Mouse (Mus musculus): ENCODE results near the gene Wwc1. TPM values are rescaled to one million over a fixed set of nuclear protein-coding genes. Genes with fewer than 3 reads are reported as not detected.
"Not testable (repeated sequence)": the region's sequence is repeated elsewhere in the genome, so short reads cannot be mapped to it uniquely, and the experiment has no call there.

Gene Wwc1
- polyA plus RNA-seq, 1 experiment from 2014 or later = 2.9 TPM

- Histone ChIP-seq H3K9me3 (replicated peaks; ENCODE audit: control insufficient read depth, low read length) (no peaks in the 10 kb centered on the region), H3K9ac (ENCODE audit: low read depth, low read length) (no peak overlapping the region), H3K27me3 (ENCODE audit: control insufficient read depth, insufficient read depth, low read length) (no peaks in the 10 kb centered on the region), H3K4me2 (no peak overlapping the region), H3K4me1 (ENCODE audit: control insufficient read depth, insufficient read depth, low read length) (no peaks in the 10 kb centered on the region; the same call in 1 of the 2 replicates), H3K27ac (ENCODE audit: low read depth, low read length) (no peak overlapping the region), H3K36me3 (ENCODE audit: control insufficient read depth, insufficient read depth, low read length) (no peaks in the 10 kb centered on the region), H3K4me3 (ENCODE audit: low read depth, low read length) (no peak overlapping the region)
- WGBS (ENCODE audit: insufficient replicate concordance) = 87% methylated on average over 4 of the region's 4 CpGs
- no peak for ATAC-seq (replicated peaks; ENCODE audit: insufficient number of reproducible peaks, low FRiP score, low TSS enrichment)
Observed at GRCm38 (mm10) chr11:35853651-35854050, 126.7 kb downstream of the Wwc1 start.

- Histone ChIP-seq H3K9ac (ENCODE audit: low read depth, low read length) (no peak overlapping the region), H3K27me3 (ENCODE audit: control insufficient read depth, insufficient read depth, low read length) (no peaks in the 10 kb centered on the region), H3K4me2 (no peak overlapping the region), H3K4me1 (ENCODE audit: control insufficient read depth, insufficient read depth, low read length) (no peaks in the 10 kb centered on the region; the same call in 1 of the 2 replicates), H3K4me3 (ENCODE audit: low read depth, low read length) (no peak overlapping the region), H3K36me3 (ENCODE audit: control insufficient read depth, insufficient read depth, low read length) (no peaks in the 10 kb centered on the region), H3K9me3 (replicated peaks; ENCODE audit: control insufficient read depth, low read length) (no peaks in the 10 kb centered on the region), H3K27ac (ENCODE audit: low read depth, low read length) (no peak overlapping the region)
- no peak for ATAC-seq (replicated peaks; ENCODE audit: insufficient number of reproducible peaks, low FRiP score, low TSS enrichment)
- WGBS (ENCODE audit: insufficient replicate concordance) = 57% methylated on average over 4 of the region's 4 CpGs
Observed at GRCm38 (mm10) chr11:35852731-35853130, 127.6 kb downstream of the Wwc1 start.

- Histone ChIP-seq H3K4me1 (ENCODE audit: control insufficient read depth, insufficient read depth, low read length) (no peaks in the 10 kb centered on the region), H3K9me3 (replicated peaks; ENCODE audit: control insufficient read depth, low read length) (no peaks in the 10 kb centered on the region), H3K4me3 (ENCODE audit: low read depth, low read length) (no peak overlapping the region), H3K27ac (ENCODE audit: low read depth, low read length) (no peak overlapping the region), H3K27me3 (ENCODE audit: control insufficient read depth, insufficient read depth, low read length) (no peaks in the 10 kb centered on the region), H3K9ac (ENCODE audit: low read depth, low read length) (no peak overlapping the region), H3K36me3 (ENCODE audit: control insufficient read depth, insufficient read depth, low read length) (no peaks in the 10 kb centered on the region), H3K4me2 (no peak overlapping the region)
- WGBS (ENCODE audit: insufficient replicate concordance) = 87% methylated on average over 9 of the region's 9 CpGs
- ATAC-seq (replicated peaks; ENCODE audit: insufficient number of reproducible peaks, low FRiP score, low TSS enrichment) = no peak
Observed at GRCm38 (mm10) chr11:35844299-35844698, 136.0 kb downstream of the Wwc1 start.

GRCm38 (mm10) chr11:35842560-35842959, 137.8 kb downstream of the Wwc1 start:
- H3K9ac ChIP-seq (ENCODE audit: low read depth, low read length); H3K4me2 ChIP-seq; H3K27ac ChIP-seq (ENCODE audit: low read depth, low read length); ATAC-seq (replicated peaks; ENCODE audit: insufficient number of reproducible peaks, low FRiP score, low TSS enrichment); H3K36me3 ChIP-seq (ENCODE audit: control insufficient read depth, insufficient read depth, low read length); H3K27me3 ChIP-seq (ENCODE audit: control insufficient read depth, insufficient read depth, low read length); H3K4me1 ChIP-seq (ENCODE audit: control insufficient read depth, insufficient read depth, low read length); H3K9me3 ChIP-seq (replicated peaks; ENCODE audit: control insufficient read depth, low read length); H3K4me3 ChIP-seq (ENCODE audit: low read depth, low read length): not testable (repeated sequence)
- WGBS (ENCODE audit: insufficient replicate concordance) = 72% methylated on average over 4 of the region's 4 CpGs

GRCm38 (mm10) chr11:35841738-35842325, 138.5 kb downstream of the Wwc1 start:
- no peaks in the 10 kb centered on the region for H3K9me3 ChIP-seq (replicated peaks; ENCODE audit: control insufficient read depth, low read length)
- H3K9ac ChIP-seq (ENCODE audit: low read depth, low read length) = no peak overlapping the region
- ATAC-seq (replicated peaks; ENCODE audit: insufficient number of reproducible peaks, low FRiP score, low TSS enrichment) = no peak
- 87% methylated on average over 21 of the region's 21 CpGs for WGBS (ENCODE audit: insufficient replicate concordance)
- H3K4me3 ChIP-seq (ENCODE audit: low read depth, low read length) = no peak overlapping the region
- H3K27ac ChIP-seq (ENCODE audit: low read depth, low read length) = no peak overlapping the region
- no peaks in the 10 kb centered on the region for H3K27me3 ChIP-seq (ENCODE audit: control insufficient read depth, insufficient read depth, low read length)
- no peak overlapping the region for H3K4me2 ChIP-seq
- no peaks in the 10 kb centered on the region for H3K36me3 ChIP-seq (ENCODE audit: control insufficient read depth, insufficient read depth, low read length)
- peaks cover 4% of the 10 kb centered on the region; the same call in 1 of the 2 replicates for H3K4me1 ChIP-seq (ENCODE audit: control insufficient read depth, insufficient read depth, low read length)

- not testable (repeated sequence) for H3K4me1 ChIP-seq (ENCODE audit: control insufficient read depth, insufficient read depth, low read length); H3K9me3 ChIP-seq (replicated peaks; ENCODE audit: control insufficient read depth, low read length); H3K4me3 ChIP-seq (ENCODE audit: low read depth, low read length); H3K27me3 ChIP-seq (ENCODE audit: control insufficient read depth, insufficient read depth, low read length); H3K4me2 ChIP-seq; H3K36me3 ChIP-seq (ENCODE audit: control insufficient read depth, insufficient read depth, low read length); H3K27ac ChIP-seq (ENCODE audit: low read depth, low read length); H3K9ac ChIP-seq (ENCODE audit: low read depth, low read length); ATAC-seq (replicated peaks; ENCODE audit: insufficient number of reproducible peaks, low FRiP score, low TSS enrichment)
- WGBS (ENCODE audit: insufficient replicate concordance) = 85% methylated on average over 4 of the region's 4 CpGs
Observed at GRCm38 (mm10) chr11:35840806-35841205, 139.5 kb downstream of the Wwc1 start.

- no peak for ATAC-seq (replicated peaks; ENCODE audit: insufficient number of reproducible peaks, low FRiP score, low TSS enrichment)
- H3K4me2 ChIP-seq = no peak overlapping the region
Observed at GRCm38 (mm10) chr11:35840282-35840681, 140.0 kb downstream of the Wwc1 start.

GRCm38 (mm10) chr11:35838345-35839338, 141.7 kb downstream of the Wwc1 start:
- peak; percentile 88 for ATAC-seq (replicated peaks; ENCODE audit: insufficient number of reproducible peaks, low FRiP score, low TSS enrichment)
- H3K4me2 ChIP-seq = peak overlapping the region; percentile 66
- WGBS (ENCODE audit: insufficient replicate concordance) = 31% methylated on average over 28 of the region's 28 CpGs
- H3K4me1 ChIP-seq (ENCODE audit: control insufficient read depth, insufficient read depth, low read length) = peaks cover 5% of the 10 kb centered on the region
- peak overlapping the region; percentile 62; the same call in 1 of the 2 replicates for H3K9ac ChIP-seq (ENCODE audit: low read depth, low read length)
- no peaks in the 10 kb centered on the region for H3K27me3 ChIP-seq (ENCODE audit: control insufficient read depth, insufficient read depth, low read length)
- no peaks in the 10 kb centered on the region for H3K36me3 ChIP-seq (ENCODE audit: control insufficient read depth, insufficient read depth, low read length)
- peak overlapping the region; percentile 32 for H3K4me3 ChIP-seq (ENCODE audit: low read depth, low read length)
- no peak overlapping the region for H3K27ac ChIP-seq (ENCODE audit: low read depth, low read length)
- H3K9me3 ChIP-seq (replicated peaks; ENCODE audit: control insufficient read depth, low read length) = no peaks in the 10 kb centered on the region

More at GRCm38 (mm10) chr11:35840282-35840681, 140.0 kb downstream of the Wwc1 start:
- H3K9ac ChIP-seq (ENCODE audit: low read depth, low read length) = no peak overlapping the region
- H3K27ac ChIP-seq (ENCODE audit: low read depth, low read length) = no peak overlapping the region
- H3K4me3 ChIP-seq (ENCODE audit: low read depth, low read length) = no peak overlapping the region
- H3K27me3 ChIP-seq (ENCODE audit: control insufficient read depth, insufficient read depth, low read length) = no peaks in the 10 kb centered on the region
- no peaks in the 10 kb centered on the region for H3K9me3 ChIP-seq (replicated peaks; ENCODE audit: control insufficient read depth, low read length)
- no peaks in the 10 kb centered on the region for H3K36me3 ChIP-seq (ENCODE audit: control insufficient read depth, insufficient read depth, low read length)
- peaks cover 4% of the 10 kb centered on the region; the same call in 1 of the 2 replicates for H3K4me1 ChIP-seq (ENCODE audit: control insufficient read depth, insufficient read depth, low read length)
- WGBS (ENCODE audit: insufficient replicate concordance) = 76% methylated on average over 7 of the region's 7 CpGs

All from heart, embryonic 11.5 days (tissue).